Mouse (Mus musculus) hindbrain, postnatal 0 days (tissue): ENCODE results near the gene Nfib. TPM values are rescaled to one million over a fixed set of nuclear protein-coding genes. Genes with fewer than 3 reads are reported as not detected.

Experiments
- ATAC-seq: fragments of 200-750 bp; cut with Nextera tagmentation; 2 replicates; pipeline ENCODE4 v1.8.0; 2017; ENCODE audit warnings: mild to moderate bottlenecking, moderate TSS enrichment, moderate library complexity
- DNase-seq: peaks from one replicate; pipeline ENCODE4 v3.0.0-alpha.2; 2015; ENCODE audit warnings: low spot score
- H3K27ac ChIP-seq: fragments of 300-500 bp; sonication (generic); 2 replicates; pipeline ENCODE4 v1.5.1; 2014; ENCODE audit warnings: mild to moderate bottlenecking
- H3K27me3 ChIP-seq: fragments of 300-500 bp; sonication (generic); 2 replicates; pipeline ENCODE4 v1.6.1; 2014; ENCODE audit warnings: low read length, mixed read lengths; ENCODE audit not compliant: insufficient read depth
- H3K36me3 ChIP-seq: fragments of 300-500 bp; sonication (generic); 2 replicates; pipeline ENCODE4 v1.6.1; 2014; ENCODE audit warnings: low read length, mixed read lengths; ENCODE audit not compliant: insufficient read depth
- H3K4me1 ChIP-seq: fragments of 300-500 bp; sonication (generic); 2 replicates; pipeline ENCODE4 v1.6.1; 2014; ENCODE audit warnings: antibody characterized with exemption, low read length, mixed read lengths; ENCODE audit not compliant: insufficient read depth
- H3K4me2 ChIP-seq: fragments of 300-500 bp; sonication (generic); 2 replicates; pipeline ENCODE4 v1.6.1; 2014; ENCODE audit warnings: low read depth, mild to moderate bottlenecking, low read length, moderate library complexity, mixed read lengths
- H3K4me3 ChIP-seq: fragments of 300-500 bp; sonication (generic); 2 replicates; pipeline ENCODE4 v1.5.1; 2014; ENCODE audit warnings: low read length
- H3K9ac ChIP-seq: fragments of 300-500 bp; sonication (generic); replicated peaks from 2 replicates; pipeline ENCODE4 v1.6.1; 2014; ENCODE audit warnings: mild to moderate bottlenecking, low read length, moderate library complexity, mixed read lengths
- H3K9me3 ChIP-seq: fragments of 300-500 bp; sonication (generic); 2 replicates; pipeline ENCODE4 v1.6.1; 2016; ENCODE audit warnings: low read length, mixed read lengths
- CTCF ChIP-seq: IDR thresholded peaks from 2 replicates; pipeline ENCODE4 v1.5.1; 2016; ENCODE audit warnings: antibody characterized with exemption, control low read depth, low read depth
- WGBS: fragments of 180-500 bp; shearing (Covaris S2); extraction: QIAGEN DNeasy Blood & Tissue Kit; methylation state at CpG from one replicate; pipeline ENCODE4 v1.1.7; 2014; 5-methylcytosine and 5-hydroxymethylcytosine counted together
- polyA plus RNA-seq: library from polyadenylated mRNA; unstranded; fragments of >200 nt; fragmentation: Nextera tagmentation; extraction: Ambion mirVana; gene quantifications from 2 replicates; pipeline ENCODE4 v1.2.1, GENCODE M21; 2015
- total RNA-seq: library from RNA; depleted of rRNA; stranded (reverse); fragments of >200 nt; gene quantifications from 2 replicates; pipeline ENCODE4 v1.2.3, GENCODE M21; 2014

Gene Nfib
- total and polyA plus RNA-seq, 2 experiments from 2014 or later: 69.8 to 112 TPM

GRCm38 (mm10) chr4:82289596-82289995 lies 416.0 kb downstream of the Nfib start:
- H3K36me3 ChIP-seq: no peaks in the 10 kb centered on the region
- H3K4me2 ChIP-seq: no peak overlapping the region
- no peak for DNase-seq
- no peak for ATAC-seq
- no peaks in the 10 kb centered on the region for H3K27me3 ChIP-seq
- no peak overlapping the region for H3K4me3 ChIP-seq
- no peak overlapping the region for H3K9ac ChIP-seq
- TF ChIP-seq CTCF: no peak
- H3K9me3 ChIP-seq: no peaks in the 10 kb centered on the region
- 78% methylated on average over 7 of the region's 7 CpGs for WGBS
- H3K4me1 ChIP-seq: no peaks in the 10 kb centered on the region
- no peak overlapping the region for H3K27ac ChIP-seq

- H3K9ac ChIP-seq: no peak overlapping the region
- ATAC-seq (no peak), DNase-seq (no peak)
- no peaks in the 10 kb centered on the region for H3K4me1 ChIP-seq
- no peak overlapping the region for H3K4me2 ChIP-seq
- no peaks in the 10 kb centered on the region for H3K9me3 ChIP-seq
- H3K4me3 ChIP-seq: no peak overlapping the region
- no peaks in the 10 kb centered on the region for H3K36me3 ChIP-seq
- H3K27ac ChIP-seq: no peak overlapping the region
- TF ChIP-seq CTCF: no peak
- WGBS: 86% methylated on average over 2 of the region's 2 CpGs
- H3K27me3 ChIP-seq: no peaks in the 10 kb centered on the region
Observed at GRCm38 (mm10) chr4:82288138-82288537, 417.4 kb downstream of the Nfib start.

GRCm38 (mm10) chr4:82287454-82287853 lies 418.1 kb downstream of the Nfib start:
- TF ChIP-seq CTCF: no peak
- H3K9ac ChIP-seq: no peak overlapping the region
- 84% methylated on average over 2 of the region's 2 CpGs for WGBS

GRCm38 (mm10) chr4:82286931-82287330 lies 418.6 kb downstream of the Nfib start:
- Histone ChIP-seq H3K36me3 (no peaks in the 10 kb centered on the region), H3K27me3 (no peaks in the 10 kb centered on the region), H3K4me2 (no peak overlapping the region), H3K9ac (no peak overlapping the region), H3K9me3 (no peaks in the 10 kb centered on the region), H3K27ac (no peak overlapping the region), H3K4me1 (no peaks in the 10 kb centered on the region), H3K4me3 (no peak overlapping the region)
- peak; percentile 28 for TF ChIP-seq CTCF
- ATAC-seq: no peak
- no peak for DNase-seq
- WGBS: 80% methylated on average over 2 of the region's 2 CpGs

More at GRCm38 (mm10) chr4:82287454-82287853, 418.1 kb downstream of the Nfib start:
- Histone ChIP-seq H3K36me3 (no peaks in the 10 kb centered on the region), H3K27ac (no peak overlapping the region), H3K4me1 (no peaks in the 10 kb centered on the region), H3K9me3 (no peaks in the 10 kb centered on the region), H3K27me3 (no peaks in the 10 kb centered on the region), H3K4me3 (no peak overlapping the region), H3K4me2 (no peak overlapping the region)
- DNase-seq (no peak), ATAC-seq (no peak)

GRCm38 (mm10) chr4:82283536-82283935 lies 422.0 kb downstream of the Nfib start:
- no peak overlapping the region for H3K9ac ChIP-seq
- WGBS: 89% methylated on average over 6 of the region's 6 CpGs
- no peak overlapping the region for H3K4me3 ChIP-seq
- no peak overlapping the region for H3K4me2 ChIP-seq
- H3K4me1 ChIP-seq: no peaks in the 10 kb centered on the region
- ATAC-seq (no peak), DNase-seq (no peak)
- no peaks in the 10 kb centered on the region for H3K36me3 ChIP-seq
- no peak overlapping the region for H3K27ac ChIP-seq
- H3K27me3 ChIP-seq: no peaks in the 10 kb centered on the region
- TF ChIP-seq CTCF: no peak
- H3K9me3 ChIP-seq: no peaks in the 10 kb centered on the region

- no peak overlapping the region for H3K4me2 ChIP-seq
- WGBS: 63% methylated on average over 2 of the region's 2 CpGs
- TF ChIP-seq CTCF: no peak
- DNase-seq: no peak
- no peak overlapping the region for H3K4me3 ChIP-seq
- H3K9me3 ChIP-seq: no peaks in the 10 kb centered on the region
- no peaks in the 10 kb centered on the region for H3K27me3 ChIP-seq
- no peak overlapping the region for H3K9ac ChIP-seq
- H3K36me3 ChIP-seq: no peaks in the 10 kb centered on the region
- no peak for ATAC-seq
- no peak overlapping the region for H3K27ac ChIP-seq
- H3K4me1 ChIP-seq: no peaks in the 10 kb centered on the region
Observed at GRCm38 (mm10) chr4:82275996-82276395, 429.6 kb downstream of the Nfib start.

- 87% methylated on average over 4 of the region's 4 CpGs for WGBS
- ATAC-seq (no peak), DNase-seq (no peak)
- Histone ChIP-seq H3K9me3 (no peaks in the 10 kb centered on the region), H3K4me3 (no peak overlapping the region), H3K36me3 (no peaks in the 10 kb centered on the region), H3K4me1 (no peaks in the 10 kb centered on the region), H3K27me3 (no peaks in the 10 kb centered on the region), H3K9ac (no peak overlapping the region), H3K27ac (no peak overlapping the region), H3K4me2 (no peak overlapping the region)
- no peak for TF ChIP-seq CTCF
Observed at GRCm38 (mm10) chr4:82273049-82273754, 432.3 kb downstream of the Nfib start.
